Mouse (Mus musculus) v-Abl transformed pro-B cells (cell line): ENCODE measurements around the gene Gldn.

Source experiments
- in situ Hi-C, 2 experiments: fragments of 400-800 bp; cut with MboI; formaldehyde crosslinking; loops; one replicate each; pipeline ENCODE4 v1.15.1; 2025; ENCODE audit not compliant: unreplicated experiment in 2 of 2

The Gldn gene

GRCm38 (mm10) chr9:54286331-54286987, at the start of gene Gldn:
Gldn (plus strand) TSS chr9:54286486.
- in situ Hi-C loops: no loop called here

GRCm38 (mm10) chr9:54244869-54245665, 41.2 kb upstream of the Gldn start:
- in situ Hi-C loops: no loop called here

- in situ Hi-C loops: no loop called here
Measured at GRCm38 (mm10) chr9:54264754-54265153, 21.5 kb upstream of the Gldn start.

- in situ Hi-C loops: no loop called here
Measured at GRCm38 (mm10) chr9:54268010-54268409, 18.3 kb upstream of the Gldn start, which contains the start of gene Cyp19a1. Cyp19a1 (minus strand) TSS chr9:54268110.

GRCm38 (mm10) chr9:54269987-54270386, 16.3 kb upstream of the Gldn start:
- in situ Hi-C loops: no loop called here

GRCm38 (mm10) chr9:54270889-54271288, 15.4 kb upstream of the Gldn start:
- in situ Hi-C loops: no loop called here

GRCm38 (mm10) chr9:54275283-54275682, 11.0 kb upstream of the Gldn start:
- in situ Hi-C loops: no loop called here

GRCm38 (mm10) chr9:54279046-54279589, 7.2 kb upstream of the Gldn start:
- in situ Hi-C loops: no loop called here

- in situ Hi-C loops: no loop called here
Measured at GRCm38 (mm10) chr9:54287804-54288203, 1.5 kb downstream of the Gldn start.

GRCm38 (mm10) chr9:54299389-54299788, 13.1 kb downstream of the Gldn start:
- in situ Hi-C loops: no loop called here

- in situ Hi-C loops: no loop called here
Measured at GRCm38 (mm10) chr9:54299792-54300191, 13.5 kb downstream of the Gldn start.

- in situ Hi-C loops: no loop called here
Measured at GRCm38 (mm10) chr9:54301255-54301654, 15.0 kb downstream of the Gldn start.

- in situ Hi-C loops: no loop called here
Measured at GRCm38 (mm10) chr9:54308209-54308608, 21.9 kb downstream of the Gldn start.

- in situ Hi-C loops: no loop called here
Measured at GRCm38 (mm10) chr9:54308751-54309358, 22.6 kb downstream of the Gldn start.

GRCm38 (mm10) chr9:54316363-54316762, 30.1 kb downstream of the Gldn start:
- in situ Hi-C loops: no loop called here

- in situ Hi-C loops: no loop called here
Measured at GRCm38 (mm10) chr9:54323456-54323855, 37.2 kb downstream of the Gldn start.

- in situ Hi-C loops: no loop called here
Measured at GRCm38 (mm10) chr9:54329201-54329600, 42.9 kb downstream of the Gldn start.

GRCm38 (mm10) chr9:54335582-54335981, 49.3 kb downstream of the Gldn start:
- in situ Hi-C loops: no loop called here

- in situ Hi-C loops: no loop called here
Measured at GRCm38 (mm10) chr9:54336532-54337144, 50.4 kb downstream of the Gldn start.

GRCm38 (mm10) chr9:54342026-54342425, 55.7 kb downstream of the Gldn start:
- in situ Hi-C loops: no loop called here

GRCm38 (mm10) chr9:54356756-54357155, 70.5 kb downstream of the Gldn start:
- in situ Hi-C loops: no loop called here
